Mouse (Mus musculus): ENCODE measurements at regions not wholly inside any gene's neighbourhood (a gene's known extent, or its start where the extent isn't known, plus 50 kb on each side); places are given as distances from the start of the nearest gene placed in this dataset.

- Histone ChIP-seq H3K27ac (no peak overlapping the region), H3K27me3 (ENCODE audit: insufficient read depth, poor library complexity, severe bottlenecking) (no peaks in the 10 kb centered on the region), H3K4me3 (no peak overlapping the region), H3K9me3 (no peaks in the 10 kb centered on the region), H3K36me3 (no peaks in the 10 kb centered on the region), H3K4me1 (replicated peaks) (peaks cover 5% of the 10 kb centered on the region; the same call in 1 of the 2 replicates)
- WGBS: 91% methylated on average over 3 of the region's 3 CpGs
- DNase-seq (ENCODE audit: low spot score): no peak
Measured at GRCm38 (mm10) chr6:111917868-111918597, 355.5 kb upstream of the Lmcd1 start.

- no peak overlapping the region for H3K4me3 ChIP-seq
- no peak for DNase-seq (ENCODE audit: low spot score)
- no peak overlapping the region for H3K27ac ChIP-seq
- H3K27me3 ChIP-seq (ENCODE audit: insufficient read depth, poor library complexity, severe bottlenecking): no peaks in the 10 kb centered on the region
- no peaks in the 10 kb centered on the region for H3K36me3 ChIP-seq
- no peaks in the 10 kb centered on the region for H3K4me1 ChIP-seq (replicated peaks)
- H3K9me3 ChIP-seq: no peaks in the 10 kb centered on the region
- WGBS: 83% methylated on average over 2 of the region's 2 CpGs
Measured at GRCm38 (mm10) chr6:111932596-111932995, 341.0 kb upstream of the Lmcd1 start.

GRCm38 (mm10) chr6:111954401-111954800, 319.2 kb upstream of the Lmcd1 start:
- Histone ChIP-seq H3K4me1 (replicated peaks) (peaks cover 3% of the 10 kb centered on the region; the same call in 1 of the 2 replicates), H3K27ac (no peak overlapping the region), H3K4me3 (no peak overlapping the region), H3K9me3 (no peaks in the 10 kb centered on the region), H3K27me3 (ENCODE audit: insufficient read depth, poor library complexity, severe bottlenecking) (no peaks in the 10 kb centered on the region), H3K36me3 (no peaks in the 10 kb centered on the region)
- WGBS: 82% methylated on average over 1 of the region's 1 CpGs
- no peak for DNase-seq (ENCODE audit: low spot score)

GRCm38 (mm10) chr6:111965766-111966165, 307.8 kb upstream of the Lmcd1 start:
- H3K27ac ChIP-seq: no peak overlapping the region
- H3K4me1 ChIP-seq (replicated peaks): peaks cover 7% of the 10 kb centered on the region
- 33% methylated on average over 3 of the region's 3 CpGs for WGBS
- H3K9me3 ChIP-seq: no peaks in the 10 kb centered on the region
- H3K27me3 ChIP-seq (ENCODE audit: insufficient read depth, poor library complexity, severe bottlenecking): no peaks in the 10 kb centered on the region
- DNase-seq (ENCODE audit: low spot score): no peak
- no peaks in the 10 kb centered on the region for H3K36me3 ChIP-seq
- H3K4me3 ChIP-seq: no peak overlapping the region

GRCm38 (mm10) chr6:111985452-111985851, 288.1 kb upstream of the Lmcd1 start:
- Histone ChIP-seq H3K4me3 (no peak overlapping the region), H3K4me1 (replicated peaks) (no peaks in the 10 kb centered on the region), H3K27me3 (ENCODE audit: insufficient read depth, poor library complexity, severe bottlenecking) (no peaks in the 10 kb centered on the region), H3K9me3 (no peaks in the 10 kb centered on the region), H3K27ac (no peak overlapping the region), H3K36me3 (no peaks in the 10 kb centered on the region)
- no peak for DNase-seq (ENCODE audit: low spot score)
- 86% methylated on average over 1 of the region's 1 CpGs for WGBS

GRCm38 (mm10) chr6:111995823-111996222, 277.7 kb upstream of the Lmcd1 start:
- no peaks in the 10 kb centered on the region for H3K36me3 ChIP-seq
- H3K9me3 ChIP-seq: 0 out of 2 replicates have a peak, but pooled peaks cover 4% of the 10 kb centered on the region
- H3K27me3 ChIP-seq (ENCODE audit: insufficient read depth, poor library complexity, severe bottlenecking): no peaks in the 10 kb centered on the region
- no peak overlapping the region for H3K4me3 ChIP-seq
- H3K27ac ChIP-seq: no peak overlapping the region
- no peak for DNase-seq (ENCODE audit: low spot score)
- WGBS: 85% methylated on average over 3 of the region's 3 CpGs
- no peaks in the 10 kb centered on the region for H3K4me1 ChIP-seq (replicated peaks)

GRCm38 (mm10) chr6:112003784-112004471, 269.6 kb upstream of the Lmcd1 start:
- H3K4me1 ChIP-seq (replicated peaks): no peaks in the 10 kb centered on the region
- H3K27ac ChIP-seq: no peak overlapping the region
- H3K36me3 ChIP-seq: no peaks in the 10 kb centered on the region
- H3K9me3 ChIP-seq: no peaks in the 10 kb centered on the region
- no peak for DNase-seq (ENCODE audit: low spot score)
- H3K27me3 ChIP-seq (ENCODE audit: insufficient read depth, poor library complexity, severe bottlenecking): no peaks in the 10 kb centered on the region
- no peak overlapping the region for H3K4me3 ChIP-seq
- 92% methylated on average over 3 of the region's 3 CpGs for WGBS

DNA sequence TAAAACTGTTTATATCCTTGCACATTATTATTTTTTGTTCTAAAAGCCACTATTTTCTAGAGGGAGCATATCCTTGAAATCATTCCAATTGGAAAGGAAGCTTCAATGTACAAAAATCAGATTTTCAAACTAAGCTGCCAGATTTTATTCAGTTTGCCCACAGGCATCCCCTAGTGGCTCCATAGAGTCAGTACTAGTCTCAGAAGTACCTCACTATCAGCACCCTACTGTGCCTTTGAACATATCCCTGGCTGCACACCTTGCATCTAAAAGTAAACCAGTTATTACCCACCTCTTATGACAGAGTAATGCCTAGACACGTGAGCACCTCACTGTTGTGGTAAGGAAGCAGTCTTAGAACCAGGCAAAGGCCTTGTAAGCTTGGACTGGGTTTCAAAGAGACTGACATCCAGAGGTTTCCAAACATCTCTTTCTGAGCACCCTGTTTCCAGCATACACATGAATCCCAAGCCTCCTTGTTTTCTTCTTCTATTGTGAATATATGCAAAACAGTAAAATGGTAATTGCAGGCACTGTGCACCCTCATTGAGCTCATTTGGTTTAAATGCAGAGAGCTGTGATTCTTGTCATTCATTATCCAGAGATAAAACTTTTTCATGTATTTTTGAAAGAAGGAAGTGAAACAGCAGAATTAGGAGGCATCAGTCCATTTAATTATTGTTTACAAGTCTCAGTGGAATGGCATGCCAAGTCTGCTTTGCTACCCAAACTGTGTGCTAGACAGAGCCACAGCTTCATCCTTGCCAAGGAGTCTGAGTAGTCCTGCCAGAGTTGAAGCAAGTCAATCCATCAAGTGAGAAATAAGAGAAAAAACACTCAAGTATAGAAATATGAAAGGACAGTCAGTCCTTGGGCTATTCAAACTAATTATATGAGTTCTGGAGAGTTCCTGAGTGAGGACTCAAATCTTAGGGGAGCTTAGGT, 247.0 kb upstream of the Lmcd1 start:
- H3K4me1 ChIP-seq (replicated peaks): no peaks in the 10 kb centered on the region
- DNase-seq (ENCODE audit: low spot score): no peak
- H3K9me3 ChIP-seq: no peaks in the 10 kb centered on the region
- H3K27me3 ChIP-seq (ENCODE audit: insufficient read depth, poor library complexity, severe bottlenecking): no peaks in the 10 kb centered on the region
- no peak overlapping the region for H3K27ac ChIP-seq
- no peaks in the 10 kb centered on the region for H3K36me3 ChIP-seq
- H3K4me3 ChIP-seq: no peak overlapping the region
- WGBS: 61% methylated on average over 1 of the region's 1 CpGs

DNA sequence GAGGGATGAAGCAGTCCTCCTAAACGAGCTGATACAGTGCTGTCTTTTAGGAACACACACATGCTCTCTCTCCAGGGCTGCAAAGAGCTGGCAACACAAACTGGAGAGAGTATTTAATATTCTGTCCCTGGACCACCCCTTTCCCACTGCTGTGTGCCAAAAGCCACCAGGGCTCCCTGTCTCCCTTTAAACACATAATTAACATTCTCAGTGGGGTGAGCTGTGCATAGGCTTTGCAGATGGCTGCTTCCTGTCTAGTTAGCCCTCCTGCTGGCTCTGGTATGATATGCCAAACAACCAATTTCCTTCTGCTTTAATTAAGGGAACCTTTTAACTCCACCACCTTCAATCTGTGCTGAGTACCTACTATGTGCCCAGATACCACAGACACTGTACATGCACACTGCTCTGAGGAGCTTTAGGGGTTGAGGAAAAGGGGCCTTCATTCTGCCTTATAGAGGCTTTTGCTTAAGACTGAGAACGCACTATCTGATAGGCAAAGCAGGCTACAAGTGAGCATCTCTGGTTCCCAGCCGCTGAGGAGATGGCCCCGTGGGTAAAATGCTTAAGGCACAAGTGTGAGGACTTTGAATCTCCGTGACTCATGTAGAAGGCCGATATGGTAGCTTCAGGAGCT, 222.9 kb upstream of the Lmcd1 start:
- Histone ChIP-seq H3K4me3 (no peak overlapping the region), H3K27me3 (ENCODE audit: insufficient read depth, poor library complexity, severe bottlenecking) (no peaks in the 10 kb centered on the region), H3K4me1 (replicated peaks) (0 out of 2 replicates have a peak, but pooled peaks cover 5% of the 10 kb centered on the region), H3K9me3 (no peaks in the 10 kb centered on the region), H3K36me3 (no peaks in the 10 kb centered on the region), H3K27ac (no peak overlapping the region)
- 76% methylated on average over 6 of the region's 6 CpGs for WGBS
- peak; percentile 7 for DNase-seq (ENCODE audit: low spot score)

- Histone ChIP-seq H3K9me3 (no peaks in the 10 kb centered on the region), H3K4me3 (no peak overlapping the region), H3K27ac (no peak overlapping the region), H3K4me1 (replicated peaks) (0 out of 2 replicates have a peak, but pooled peaks cover 5% of the 10 kb centered on the region), H3K27me3 (ENCODE audit: insufficient read depth, poor library complexity, severe bottlenecking) (no peaks in the 10 kb centered on the region), H3K36me3 (no peaks in the 10 kb centered on the region)
- DNase-seq (ENCODE audit: low spot score): no peak
- WGBS: 93% methylated on average over 6 of the region's 6 CpGs
Measured at GRCm38 (mm10) chr6:112052193-112052592, 221.4 kb upstream of the Lmcd1 start.

- 75% methylated on average over 1 of the region's 1 CpGs for WGBS
- Histone ChIP-seq H3K9me3 (no peaks in the 10 kb centered on the region), H3K27me3 (ENCODE audit: insufficient read depth, poor library complexity, severe bottlenecking) (no peaks in the 10 kb centered on the region), H3K36me3 (no peaks in the 10 kb centered on the region), H3K4me1 (replicated peaks) (no peaks in the 10 kb centered on the region), H3K4me3 (no peak overlapping the region), H3K27ac (no peak overlapping the region)
- DNase-seq (ENCODE audit: low spot score): no peak
Measured at GRCm38 (mm10) chr6:112057895-112058294, 215.7 kb upstream of the Lmcd1 start.

DNA sequence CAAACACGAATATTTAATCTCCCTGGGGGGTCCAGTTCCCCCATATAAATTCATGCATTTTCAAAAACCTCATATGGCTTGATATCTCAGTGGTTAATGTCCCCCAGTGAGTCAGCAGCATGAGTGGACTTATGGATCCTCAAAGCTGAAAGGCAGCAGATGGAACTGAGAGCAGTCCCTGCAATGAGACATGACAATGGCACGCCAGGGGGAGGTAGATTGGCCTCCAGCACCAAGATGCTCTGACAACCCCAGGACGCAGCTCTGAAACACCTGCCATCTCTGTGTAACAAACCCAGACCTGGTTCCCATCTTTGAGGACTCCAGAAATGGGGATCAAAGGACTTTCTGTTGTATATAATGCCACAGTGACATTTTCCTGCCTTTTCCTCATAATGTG, 210.6 kb upstream of the Lmcd1 start:
- Histone ChIP-seq H3K27me3 (ENCODE audit: insufficient read depth, poor library complexity, severe bottlenecking) (no peaks in the 10 kb centered on the region), H3K36me3 (no peaks in the 10 kb centered on the region), H3K27ac (no peak overlapping the region), H3K4me1 (replicated peaks) (no peaks in the 10 kb centered on the region), H3K9me3 (no peaks in the 10 kb centered on the region), H3K4me3 (no peak overlapping the region)
- 73% methylated on average over 3 of the region's 3 CpGs for WGBS
- DNase-seq (ENCODE audit: low spot score): no peak

All from hindbrain, embryonic 10.5 days (tissue).